Mouse (Mus musculus): ENCODE measurements around the gene E130308A19Rik.

E130308A19Rik gene

DNA sequence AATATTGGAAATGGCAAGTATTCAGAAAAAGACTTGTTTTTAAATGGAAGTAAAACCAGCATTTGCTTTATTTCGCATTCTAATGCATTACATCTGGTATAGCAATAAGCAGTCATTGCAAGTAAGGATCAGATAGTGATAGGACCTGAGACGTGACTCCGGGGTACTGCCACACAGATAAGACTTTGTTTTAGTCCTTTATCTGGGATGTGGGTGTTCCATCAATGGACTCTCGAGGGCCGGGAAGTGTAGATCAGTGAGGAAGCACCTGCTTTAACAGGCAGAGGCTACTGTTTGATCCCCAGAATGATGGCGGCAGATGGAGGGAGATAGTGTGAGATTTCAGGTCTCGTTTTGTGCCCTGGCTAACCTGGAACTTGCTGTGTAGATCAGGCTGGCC lies 105.5 kb downstream of the E130308A19Rik start:
- no peak for DNase-seq

DNA sequence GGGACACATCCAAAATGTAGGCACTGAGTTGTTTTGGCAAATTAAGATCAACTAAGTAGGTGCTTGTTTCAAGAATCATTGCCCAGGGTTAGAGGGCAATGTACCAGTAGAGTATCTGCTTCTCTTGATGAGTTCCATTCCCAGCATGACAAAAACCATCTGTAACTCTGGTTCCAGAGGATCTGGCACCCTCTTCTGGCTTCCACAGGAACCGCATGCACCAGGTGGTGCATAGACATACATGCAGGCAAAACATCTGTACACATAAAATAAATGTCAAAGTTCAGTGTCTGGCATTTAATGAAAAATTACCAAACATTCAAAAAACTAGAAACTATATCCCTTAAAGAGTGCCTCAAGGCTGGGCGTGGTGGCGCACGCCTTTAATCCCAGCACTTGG lies 113.3 kb downstream of the E130308A19Rik start:
- DNase-seq = no peak

DNA sequence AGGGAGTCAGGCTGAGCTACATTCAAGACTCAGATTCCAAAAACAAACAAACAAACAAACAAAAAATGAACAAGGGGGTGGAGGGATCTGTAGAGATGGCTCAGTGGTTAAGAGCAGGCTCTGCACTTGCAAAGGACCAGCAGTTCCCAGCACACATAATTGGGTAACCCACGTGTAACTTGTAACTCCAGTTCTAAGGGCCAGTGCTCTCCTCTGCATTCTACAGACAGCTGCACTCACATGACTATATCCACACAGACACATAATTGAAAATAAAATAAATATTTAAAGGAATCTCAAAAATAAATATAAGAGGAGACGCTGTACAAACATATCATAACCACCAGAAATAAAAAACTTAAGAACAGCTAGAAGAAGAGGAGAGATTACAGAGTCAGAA lies 113.9 kb downstream of the E130308A19Rik start:
- DNase-seq = no peak

DNA sequence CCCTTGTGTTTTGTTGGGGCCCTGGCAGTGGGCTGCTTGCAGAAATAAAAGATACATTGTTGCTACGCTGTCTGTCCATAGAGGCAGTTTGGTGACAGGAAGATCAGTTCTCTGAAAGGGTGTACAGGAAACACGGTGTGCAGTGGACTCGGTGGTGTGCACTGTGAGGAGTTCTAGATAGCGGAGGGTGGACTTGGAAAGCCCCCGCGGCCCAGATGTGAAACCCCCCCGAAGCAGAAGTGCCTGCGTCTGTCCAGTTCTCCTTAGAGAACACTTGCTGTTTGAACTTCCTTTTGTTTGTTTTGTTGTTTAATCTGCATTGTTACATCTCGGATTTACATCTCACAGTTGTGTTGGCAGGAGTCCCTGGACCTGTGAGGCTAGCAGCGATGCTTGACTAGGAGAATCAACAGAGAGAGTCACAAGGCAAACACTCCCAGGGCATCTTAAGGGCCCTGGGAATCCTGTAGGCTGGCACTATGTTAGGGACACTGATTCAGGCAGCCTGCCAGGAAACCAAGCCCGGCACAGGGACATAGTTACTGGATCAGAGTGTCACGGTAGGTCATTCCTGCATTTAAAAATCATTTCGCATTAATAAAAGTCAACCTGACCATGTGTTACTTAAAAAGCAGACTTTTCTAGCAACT lies 127.6 kb downstream of the E130308A19Rik start:
- peak; percentile 50 for DNase-seq

DNA sequence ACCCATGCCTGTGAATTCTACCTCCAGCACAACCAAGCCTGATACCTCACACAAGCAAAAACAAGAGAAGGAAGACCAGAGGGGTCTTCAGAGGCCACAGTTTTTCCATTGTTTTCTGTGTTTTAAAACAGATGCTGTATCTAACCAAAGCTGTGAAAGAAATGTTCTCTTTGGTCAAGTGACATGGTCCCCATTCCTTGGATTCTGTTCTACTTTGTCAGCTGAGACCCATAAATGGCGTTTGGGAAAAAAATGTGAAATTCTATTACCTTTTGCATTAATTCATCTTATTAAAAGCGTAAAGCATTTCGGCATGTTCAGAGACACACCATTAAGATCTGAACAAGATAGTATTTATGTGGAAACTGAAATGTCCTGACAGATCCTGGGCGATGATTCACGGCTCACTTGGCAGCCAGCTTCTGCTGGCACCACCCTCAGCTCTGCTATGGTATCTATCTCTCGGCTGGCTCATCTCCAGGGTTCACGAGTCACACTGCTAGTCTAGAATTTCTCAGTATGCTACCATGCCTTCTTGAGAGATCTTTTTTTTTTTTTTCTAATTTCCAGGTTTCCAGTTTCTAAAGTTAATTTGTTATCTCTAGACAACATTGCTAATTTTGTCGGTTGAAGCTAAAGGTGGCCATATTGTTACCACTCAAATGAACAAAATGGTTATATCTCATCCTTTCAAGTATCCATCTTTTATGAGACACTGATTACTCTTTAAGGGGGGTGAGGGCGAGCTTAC lies 130.5 kb downstream of the E130308A19Rik start:
- DNase-seq = peak; percentile 82

DNA sequence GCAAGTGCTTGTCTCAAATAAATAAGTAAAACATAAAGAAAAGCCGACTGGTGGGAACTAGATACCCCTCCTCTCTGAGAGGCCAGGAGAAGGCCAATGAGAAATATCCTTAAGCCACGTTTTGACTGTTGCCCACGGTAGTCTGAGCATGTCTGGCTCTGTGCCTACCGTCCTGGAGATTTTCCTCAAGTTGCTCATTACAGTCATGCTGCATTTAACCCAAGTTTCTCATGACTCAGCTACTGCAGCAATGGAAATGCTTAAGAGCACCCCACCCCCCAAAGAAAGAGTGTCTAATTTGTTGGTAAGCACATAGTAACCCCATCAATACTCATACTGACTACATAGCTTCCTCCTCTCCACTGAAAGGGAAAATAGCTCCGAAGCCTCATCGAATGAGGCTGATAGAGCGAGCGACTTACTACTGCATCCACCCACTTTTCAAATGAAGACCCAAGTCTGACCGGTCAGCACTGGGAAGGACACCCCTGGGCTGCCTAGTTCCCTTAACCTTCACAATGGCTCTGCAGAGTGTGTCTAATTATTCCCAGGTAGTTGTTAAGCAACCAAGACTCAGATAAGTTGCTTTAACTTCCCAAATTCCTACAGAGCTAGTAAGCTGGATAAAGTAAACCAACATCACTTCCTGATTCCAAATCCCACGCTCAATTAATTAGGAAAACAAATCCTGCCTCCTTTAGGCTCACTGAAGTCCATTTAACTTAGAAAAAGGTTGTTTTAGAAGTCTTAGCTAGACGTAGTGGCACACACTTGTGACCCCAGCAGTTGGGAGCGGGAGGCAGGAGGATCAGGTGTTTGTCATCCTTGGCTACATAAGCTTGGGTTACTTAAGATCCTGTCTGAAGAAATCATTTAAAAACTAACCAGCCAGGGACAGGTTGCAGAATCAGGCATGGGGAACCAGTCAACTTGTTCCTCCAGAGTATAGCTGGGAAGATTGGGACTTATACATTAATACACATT lies 131.7 kb downstream of the E130308A19Rik start:
- DNase-seq = peak; percentile 61

DNA sequence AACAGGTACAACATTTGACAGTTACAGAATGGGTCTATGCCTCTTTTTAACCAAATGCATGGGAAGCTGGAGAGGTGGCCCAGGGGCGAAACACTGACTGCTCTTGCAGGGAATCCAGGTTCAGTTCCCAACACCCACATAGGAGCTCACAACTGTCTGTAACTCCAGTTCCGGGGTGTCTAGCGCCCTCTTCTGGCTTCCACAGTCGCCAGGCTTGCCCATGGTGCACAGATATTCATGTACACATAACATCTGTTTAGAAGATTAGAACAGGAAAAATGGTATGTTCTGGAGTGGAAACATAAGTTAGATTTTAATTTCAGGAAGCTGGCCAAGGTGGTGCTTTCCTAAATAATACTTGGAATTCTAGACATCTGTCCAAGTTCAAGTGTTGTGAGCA lies 134.0 kb downstream of the E130308A19Rik start:
- DNase-seq = no peak

DNA sequence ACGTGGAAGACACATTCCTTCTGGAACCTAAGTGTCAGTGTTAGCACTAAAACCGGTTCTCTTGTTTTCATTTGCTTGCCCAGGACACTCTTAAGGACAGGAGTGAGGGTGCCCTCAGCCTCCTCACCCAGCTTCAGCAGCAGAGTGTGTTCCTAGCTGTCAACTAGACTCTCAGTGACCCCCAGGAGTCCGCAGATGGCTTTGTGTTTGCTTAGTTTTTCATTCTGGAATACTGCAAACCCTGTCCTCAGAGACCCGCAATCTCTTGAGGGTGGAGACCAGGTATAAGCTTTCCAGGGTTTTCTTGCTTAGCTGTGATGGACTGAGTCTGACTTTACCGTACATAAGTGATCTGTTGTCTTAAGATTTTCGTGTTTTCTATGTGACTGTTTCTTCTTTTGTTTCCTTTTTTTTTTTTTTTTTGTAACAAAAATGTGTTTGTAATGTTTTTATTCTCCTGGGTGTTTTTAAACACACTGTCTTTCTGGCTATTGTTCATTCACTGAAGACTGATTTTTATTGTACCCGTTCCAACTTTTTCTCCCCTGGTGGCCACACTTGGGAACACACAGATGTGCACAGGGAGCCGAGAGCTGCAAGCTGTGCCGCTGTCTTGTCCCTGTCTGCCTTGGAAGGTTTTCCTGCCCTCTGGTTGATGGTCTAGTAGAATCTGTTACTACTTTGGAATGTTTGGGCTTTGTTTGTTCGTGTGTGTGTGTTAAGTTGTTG lies 134.8 kb downstream of the E130308A19Rik start:
- DNase-seq = peak; percentile 68

DNA sequence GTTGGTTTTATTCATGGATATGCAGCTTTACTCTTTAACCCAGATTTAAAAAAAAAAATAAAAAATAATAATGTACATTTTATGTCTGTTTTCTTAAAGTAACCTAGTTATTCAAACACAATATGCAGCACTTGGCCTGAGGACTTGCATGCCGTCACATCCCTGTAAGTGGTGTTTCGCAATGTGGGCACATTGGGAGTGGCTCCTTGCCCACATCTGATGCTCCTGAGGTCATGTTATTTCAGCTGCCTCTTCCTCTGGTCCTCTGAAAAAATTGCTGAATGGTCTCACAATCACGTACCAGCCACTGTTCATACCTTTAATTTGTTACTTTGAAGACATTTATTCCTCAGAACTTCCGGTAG lies 135.3 kb downstream of the E130308A19Rik start:
- no peak for DNase-seq

DNA sequence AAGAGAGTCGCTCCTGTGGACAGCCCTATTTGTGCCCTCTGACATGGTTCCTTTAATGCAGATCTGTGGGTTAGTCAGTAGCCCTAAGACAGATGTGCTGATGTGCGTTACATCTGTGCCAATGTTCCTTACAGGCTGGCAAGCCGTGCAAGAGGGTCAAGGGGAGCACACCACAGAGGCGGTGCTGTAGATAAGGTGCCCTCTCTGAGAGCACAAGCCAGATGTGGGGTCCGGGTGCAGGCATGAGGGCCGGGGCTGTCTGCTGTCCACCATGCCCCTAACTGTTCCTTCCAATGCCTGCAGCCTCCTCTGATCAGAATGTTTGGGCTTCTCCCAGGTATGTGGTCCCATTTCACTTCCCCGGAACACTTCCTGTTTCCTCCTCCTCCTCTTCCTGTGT lies 138.9 kb downstream of the E130308A19Rik start:
- DNase-seq = no peak

DNA sequence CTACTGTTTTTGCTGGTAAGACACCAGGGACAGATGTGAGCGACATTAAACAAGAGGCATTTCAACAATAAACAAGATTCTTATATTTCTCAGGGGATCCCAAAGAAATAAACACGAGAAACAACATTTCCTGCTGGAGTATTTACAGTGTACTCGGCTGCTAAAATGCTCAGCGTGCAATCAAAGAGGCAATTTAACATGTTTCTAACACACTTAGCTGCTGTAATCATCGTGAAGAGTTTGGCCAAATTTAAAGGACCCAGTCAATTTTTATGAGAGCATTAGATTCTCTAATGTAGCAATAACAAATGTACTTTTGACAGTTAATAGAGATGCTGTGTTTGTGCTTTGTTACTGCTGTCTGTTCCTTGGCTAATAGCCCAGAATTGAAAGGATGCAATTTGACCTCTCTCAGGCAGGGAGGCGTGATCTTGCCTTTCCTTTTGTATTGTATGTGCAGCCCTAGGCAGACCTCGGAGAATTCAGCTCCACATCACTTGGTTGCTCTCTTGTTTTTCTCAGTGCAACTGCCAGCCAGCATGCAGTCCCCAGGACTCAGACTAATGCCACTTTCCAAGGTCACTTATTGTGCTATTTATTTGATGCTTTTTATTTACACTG lies 139.5 kb downstream of the E130308A19Rik start:
- DNase-seq = peak; percentile 59

DNA sequence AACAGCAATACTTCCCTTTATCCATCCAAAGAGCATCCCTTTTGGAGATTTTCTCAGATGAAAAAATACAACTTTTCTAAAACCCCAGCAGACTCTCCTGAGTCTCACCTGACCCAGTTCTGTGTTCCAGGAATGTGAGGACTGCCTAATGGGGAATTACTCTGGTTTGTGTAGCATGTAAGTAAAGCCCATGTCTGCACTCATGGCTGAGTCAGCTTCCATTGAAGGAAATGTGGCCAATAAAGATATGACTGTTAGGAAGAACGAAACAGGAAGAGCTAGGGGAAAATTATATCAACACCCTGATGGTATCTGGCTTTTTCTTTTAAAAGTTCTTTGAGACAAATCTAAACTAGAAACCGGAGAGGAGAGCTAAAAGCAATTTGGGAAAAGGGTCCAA lies 141.7 kb downstream of the E130308A19Rik start:
- DNase-seq = no peak

DNA sequence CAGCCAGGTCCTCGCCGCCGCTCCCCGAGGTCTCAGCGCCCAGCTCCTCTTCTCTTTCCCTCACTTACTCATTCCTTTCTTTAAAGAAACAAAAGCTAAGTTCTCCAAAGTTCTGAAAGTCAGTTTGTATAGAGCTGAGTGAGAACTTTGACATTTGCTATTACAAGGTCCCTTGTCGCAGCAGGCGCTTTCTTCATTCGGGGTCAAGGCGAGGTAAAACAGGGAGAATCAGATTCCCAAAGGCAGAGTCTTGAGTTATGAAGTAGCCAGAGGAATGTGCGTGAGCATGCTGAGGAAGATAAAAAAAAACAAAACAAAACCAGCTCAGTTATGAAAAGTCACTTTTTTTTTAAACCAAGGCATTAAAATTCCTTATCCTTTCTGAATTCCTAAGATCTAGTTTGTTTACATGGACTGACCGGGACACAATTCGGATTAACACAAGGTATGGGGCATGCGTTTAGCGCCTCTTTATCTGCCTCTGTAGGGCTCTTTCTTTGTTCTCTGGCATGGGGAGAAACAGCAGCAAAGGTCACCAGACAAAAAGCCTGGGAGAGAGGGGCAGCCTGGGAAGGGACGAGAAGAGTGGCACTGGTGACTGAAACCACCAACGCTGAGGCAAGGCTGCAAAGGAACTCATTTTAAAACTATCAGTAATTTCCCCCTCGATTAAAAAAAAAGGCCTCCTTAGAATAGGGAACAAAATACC lies 146.3 kb downstream of the E130308A19Rik start:
- DNase-seq = no peak

DNA sequence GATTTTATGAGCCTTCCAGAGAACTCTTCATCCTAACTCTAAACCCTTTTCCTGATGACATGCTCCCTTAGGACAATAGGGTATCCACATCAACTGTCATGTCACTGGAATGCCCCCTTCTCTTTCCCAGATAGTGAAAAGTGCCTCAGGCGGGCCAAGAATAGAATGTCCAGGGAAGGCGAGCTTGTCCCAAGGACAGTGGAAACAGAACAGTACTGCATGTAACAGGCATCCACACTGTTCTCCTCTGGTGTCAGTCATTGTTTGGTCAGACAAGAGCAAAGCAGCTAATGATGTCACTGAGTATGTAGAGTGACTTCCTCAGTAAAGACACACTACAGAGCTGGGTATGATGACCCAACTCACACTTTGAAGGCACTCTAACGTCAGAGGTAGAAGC lies 151.8 kb downstream of the E130308A19Rik start:
- no peak for DNase-seq

DNA sequence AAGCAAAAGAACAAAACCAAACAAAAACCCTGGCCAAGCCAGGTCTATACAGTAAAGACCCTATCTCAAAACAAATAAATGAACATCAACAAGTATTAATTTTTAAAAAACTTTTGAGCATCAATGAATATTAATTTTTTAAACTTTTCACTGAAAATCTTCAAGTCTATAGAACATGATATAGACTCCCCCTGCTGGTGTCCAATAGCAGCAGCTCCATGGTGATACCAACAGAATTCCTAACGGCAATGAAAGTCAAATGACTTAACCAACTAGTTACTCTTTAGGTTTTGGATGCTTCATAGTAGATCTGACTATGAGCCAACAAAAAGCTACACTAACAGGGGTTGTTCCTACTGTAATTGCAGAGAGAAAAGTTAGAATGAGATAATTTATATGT lies 154.6 kb downstream of the E130308A19Rik start:
- DNase-seq = peak; percentile 40

DNA sequence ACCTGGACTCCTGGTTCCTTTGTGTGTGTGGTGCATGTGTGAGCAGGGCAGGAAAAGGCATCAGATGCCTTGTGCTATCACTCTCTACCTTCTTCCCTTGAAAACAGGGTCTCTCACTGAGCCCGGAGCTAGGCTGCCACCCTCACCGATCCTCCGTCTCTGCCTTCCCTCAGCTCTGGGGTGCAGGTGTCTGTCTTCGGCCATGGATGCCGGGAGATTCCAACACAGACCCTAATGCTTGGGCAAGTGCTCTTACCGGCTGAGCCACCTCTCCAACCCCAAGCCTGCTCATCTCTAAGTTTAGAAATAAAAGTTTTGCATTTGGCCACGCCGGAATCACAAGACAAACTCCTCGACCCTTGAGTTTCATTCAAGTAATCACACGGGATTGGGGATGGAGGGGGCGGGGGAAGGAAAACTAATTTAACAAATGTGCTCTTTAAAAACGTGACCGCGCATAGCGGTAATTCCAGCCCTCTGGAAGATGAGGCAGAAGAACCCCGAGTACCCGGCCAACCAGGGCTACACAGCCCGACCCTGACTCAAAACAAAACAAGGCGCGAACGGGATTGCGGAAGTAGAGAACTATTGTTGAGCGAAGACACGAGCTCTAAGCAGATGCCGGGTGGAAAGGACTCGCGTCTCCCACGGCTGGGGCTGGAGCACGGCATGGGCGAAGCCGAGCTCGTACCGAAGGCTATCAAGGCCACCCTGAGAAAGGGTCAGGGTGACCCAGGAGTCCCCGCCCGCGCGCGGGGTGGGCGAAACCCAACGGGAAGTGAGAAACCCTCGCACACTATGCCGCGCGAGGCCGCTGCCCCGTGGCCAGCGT lies 157.1 kb downstream of the E130308A19Rik start:
- no peak for DNase-seq

DNA sequence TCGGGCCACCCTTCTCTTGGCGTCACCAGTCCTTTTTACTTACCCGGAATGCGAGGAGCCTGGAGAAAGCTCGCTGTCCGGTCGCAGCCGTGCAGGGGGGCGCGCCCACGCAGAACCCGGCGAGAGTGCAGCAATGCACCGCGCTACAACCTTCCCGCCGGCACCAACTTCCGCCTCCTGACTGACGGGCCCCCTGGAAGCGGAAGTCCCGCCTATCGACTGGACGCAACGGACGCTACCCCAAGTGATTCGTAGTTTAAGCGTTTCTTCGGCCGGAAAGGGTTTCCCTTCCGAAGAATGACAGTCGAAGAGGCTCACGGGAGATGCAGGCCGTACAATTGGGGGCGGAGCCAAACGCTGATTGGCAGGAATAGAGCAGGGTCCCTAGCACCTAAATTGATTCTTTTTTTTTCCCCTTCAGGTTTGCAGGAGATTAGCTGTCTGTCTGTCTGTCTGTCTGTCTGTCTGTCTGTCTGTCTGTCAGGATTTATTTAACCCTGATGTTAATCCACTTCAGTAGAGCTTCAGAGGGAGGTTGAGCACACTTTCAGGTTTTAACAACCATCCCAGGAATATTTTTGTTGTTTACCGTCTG lies 157.8 kb downstream of the E130308A19Rik start:
- peak; percentile 97 for DNase-seq

DNA sequence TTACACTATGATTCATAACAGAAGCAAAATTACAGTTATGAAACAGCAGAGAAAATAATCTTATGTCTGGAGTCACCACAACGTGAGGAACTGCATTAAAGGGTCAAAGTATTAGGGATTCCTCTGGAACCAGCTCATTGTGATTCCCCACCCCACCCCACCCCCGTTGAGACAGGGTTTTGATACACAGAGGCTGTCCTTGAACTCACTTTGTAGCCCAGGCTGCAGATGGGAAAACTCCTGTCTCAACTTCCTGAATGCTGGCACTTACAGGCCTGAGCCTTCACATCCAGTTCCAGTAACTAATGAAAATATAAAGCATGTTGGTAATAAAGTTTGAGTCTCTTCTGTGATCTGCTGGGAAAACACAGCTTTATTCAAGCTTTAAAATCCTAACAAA lies 159.4 kb downstream of the E130308A19Rik start:
- DNase-seq = no peak

DNA sequence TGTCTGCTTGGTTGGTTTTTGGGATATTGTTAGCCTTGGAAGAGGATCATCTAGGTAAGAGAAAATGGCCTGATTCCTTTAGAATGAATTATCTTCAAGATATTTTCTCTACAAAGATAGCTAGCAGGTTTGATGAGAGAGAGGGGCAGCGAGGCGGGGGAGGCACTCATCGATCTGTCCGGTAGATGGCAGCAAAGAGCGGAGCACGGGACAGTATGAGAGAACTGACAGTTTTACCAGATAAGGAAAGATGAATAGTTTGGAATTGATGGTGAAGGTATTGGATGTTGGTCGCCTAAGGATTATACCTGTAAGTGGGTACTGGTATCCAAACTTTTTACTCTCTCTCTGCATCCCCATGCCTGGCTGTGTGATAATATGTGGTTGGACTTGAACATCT lies 160.7 kb downstream of the E130308A19Rik start:
- DNase-seq = peak; percentile 74

DNA sequence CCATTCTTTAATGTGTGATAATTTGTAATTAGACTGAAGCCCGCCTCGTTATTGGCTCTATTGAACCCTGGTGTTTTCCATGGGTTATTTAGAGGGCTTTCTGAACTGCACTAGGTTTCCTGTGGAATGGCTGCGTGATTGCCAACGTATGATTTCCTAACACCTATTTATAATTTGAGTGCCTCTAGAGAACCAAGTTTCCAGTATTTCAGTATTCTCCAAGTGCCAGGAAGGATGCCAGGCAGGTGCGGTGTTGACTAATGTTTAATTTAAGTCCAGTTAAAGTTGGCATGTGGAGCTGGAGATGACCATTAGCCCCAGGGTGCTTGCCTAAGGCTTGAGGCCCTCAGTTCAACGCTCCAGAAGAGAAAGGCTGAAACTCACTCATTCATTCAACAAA lies 161.1 kb downstream of the E130308A19Rik start:
- peak; percentile 16 for DNase-seq

All from kidney, postnatal 14 days (tissue).